Mouse (Mus musculus) testis, adult 2 months (tissue): ENCODE results near the gene Mzt1.

Experiments
- CTCF ChIP-seq: fragments of 200-500 bp; IDR thresholded peaks from 2 replicates; pipeline ENCODE4 v1.5.1; 2012; ENCODE audit warnings: low read depth, mild to moderate bottlenecking, inconsistent platforms, low read length, moderate library complexity; ENCODE audit not compliant: control insufficient read depth, insufficient read depth, insufficient replicate concordance
- POLR2A ChIP-seq: fragments of 200-500 bp; IDR thresholded peaks from 2 replicates; pipeline ENCODE4 v1.6.1; 2012; ENCODE audit warnings: low read depth, mild to moderate bottlenecking, inconsistent platforms, low read length, moderate library complexity; ENCODE audit not compliant: control insufficient read depth

GRCm38 (mm10) chr14:99036039-99036438 lies 9.9 kb downstream of the Mzt1 start:
- no peak for TF ChIP-seq CTCF
- TF ChIP-seq POLR2A, result no peak
